Mouse (Mus musculus) small intestine, adult 2 months (tissue): Measurements from ENCODE around the gene Rabgap1l. TPM values are rescaled to one million over a fixed set of nuclear protein-coding genes. Genes with fewer than 3 reads are reported as not detected.

Experiments
- H3K27ac ChIP-seq: fragments of 200-500 bp; 2 replicates; pipeline ENCODE4 v1.5.1; 2012; ENCODE audit warnings: low read depth, low read length, control low read depth, inconsistent platforms; ENCODE audit not compliant: insufficient read depth
- H3K27me3 ChIP-seq: fragments of 200-500 bp; 2 replicates; pipeline ENCODE4 v1.6.1; 2012; ENCODE audit warnings: mild to moderate bottlenecking, moderate library complexity, low read length, inconsistent platforms; ENCODE audit not compliant: control insufficient read depth, insufficient read depth
- H3K36me3 ChIP-seq: fragments of 200-500 bp; 2 replicates; pipeline ENCODE4 v1.6.1; 2012; ENCODE audit warnings: mild to moderate bottlenecking, low read length, control low read depth, inconsistent platforms; ENCODE audit not compliant: control insufficient read depth, insufficient read depth
- H3K4me1 ChIP-seq: fragments of 200-500 bp; 2 replicates; pipeline ENCODE4 v1.6.1; 2012; ENCODE audit warnings: low read length, inconsistent platforms, mixed read lengths; ENCODE audit not compliant: control insufficient read depth, insufficient read depth, insufficient read length
- H3K4me3 ChIP-seq: fragments of 200-500 bp; 2 replicates; pipeline ENCODE4 v1.5.1; 2012; ENCODE audit warnings: low read depth, mild to moderate bottlenecking, control low read depth, inconsistent platforms, low read length, moderate library complexity
- CTCF ChIP-seq: fragments of 200-500 bp; IDR thresholded peaks from 2 replicates; pipeline ENCODE4 v1.5.1; 2012; ENCODE audit warnings: low read depth, mild to moderate bottlenecking, control low read depth, inconsistent platforms, low read length, moderate library complexity, mixed read lengths; ENCODE audit not compliant: insufficient replicate concordance, insufficient read length; ENCODE audit errors: extremely low read depth
- POLR2A ChIP-seq: fragments of 200-500 bp; IDR thresholded peaks from 2 replicates; pipeline ENCODE4 v1.6.1; 2012; ENCODE audit warnings: low read depth, mild to moderate bottlenecking, control low read depth, inconsistent platforms, low read length, moderate library complexity
- WGBS: fragments of 180-500 bp; shearing (Covaris S2); methylation state at CpG from one replicate; pipeline ENCODE4 v1.1.7; 2018; 5-methylcytosine and 5-hydroxymethylcytosine counted together
- polyA plus RNA-seq: library from polyadenylated mRNA; depleted of rRNA; stranded (reverse); fragments of >200 nt; gene quantifications from 2 replicates; pipeline ENCODE4 v1.2.3, GENCODE M21; 2012; rRNA removed

Rabgap1l gene
- polyA plus RNA-seq, 1 experiment: 4.9 TPM

- Histone ChIP-seq H3K4me3 (no peak overlapping the region), H3K4me1 (no peaks in the 10 kb centered on the region), H3K36me3 (no peaks in the 10 kb centered on the region), H3K27me3 (no peaks in the 10 kb centered on the region; the same call in 1 of the 2 replicates), H3K27ac (no peak overlapping the region)
- 51% methylated on average over 4 of the region's 4 CpGs for WGBS
- TF ChIP-seq CTCF (no peak), POLR2A (no peak)
Measured at GRCm38 (mm10) chr1:160181216-160181615, 611.8 kb downstream of the Rabgap1l start.

DNA sequence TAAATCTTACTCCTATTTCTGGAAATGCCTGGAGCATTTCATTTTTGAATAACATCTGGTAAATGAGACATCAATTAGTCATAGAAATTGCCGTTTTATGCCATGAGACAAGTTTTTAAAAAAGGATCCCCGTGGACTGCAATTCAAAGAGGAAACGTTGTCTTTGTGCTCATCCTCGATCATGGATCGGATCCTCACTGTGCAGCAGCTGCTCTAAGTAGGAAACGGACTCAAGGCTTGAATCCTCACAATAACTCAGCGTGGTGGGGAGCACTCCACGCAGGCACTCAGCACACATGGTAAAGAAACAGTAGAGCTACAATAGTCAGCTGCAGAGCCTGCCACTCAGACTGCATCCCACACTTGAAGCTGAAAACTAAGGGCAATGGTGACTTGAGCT, 616.1 kb downstream of the Rabgap1l start:
- TF ChIP-seq CTCF (no peak), POLR2A (no peak)
- H3K4me3 ChIP-seq: no peak overlapping the region
- 81% methylated on average over 8 of the region's 8 CpGs for WGBS
- no peak overlapping the region for H3K27ac ChIP-seq
- H3K27me3 ChIP-seq: no peaks in the 10 kb centered on the region
- no peaks in the 10 kb centered on the region for H3K36me3 ChIP-seq
- no peaks in the 10 kb centered on the region for H3K4me1 ChIP-seq

Other genes with a start within 250 kb of the Rabgap1l start
- gene Rc3h1, start 113.2 kb upstream of the Rabgap1l start, polyA plus RNA-seq: 5.6 and 12.3 TPM in 2 replicates
- gene Serpinc1, start 185.4 kb upstream of the Rabgap1l start, polyA plus RNA-seq: 1.3 and 1.4 TPM in 2 replicates
- 0.13 and 0.32 TPM in 2 replicates for gene Zbtb37, start 241.6 kb upstream of the Rabgap1l start, polyA plus RNA-seq